Mouse (Mus musculus) liver, embryonic 11.5 days (tissue): ENCODE measurements around the gene Gm5741. TPM values are rescaled to one million over a fixed set of nuclear protein-coding genes. Genes with fewer than 3 reads are reported as not detected.

Source experiments
- ATAC-seq: fragments of 200-750 bp; cut with Nextera tagmentation; replicated peaks from 2 replicates; pipeline ENCODE4 v1.8.0; 2017; ENCODE audit warnings: moderate number of reproducible peaks, mild to moderate bottlenecking, moderate TSS enrichment, moderate library complexity; ENCODE audit not compliant: low FRiP score
- DNase-seq: peaks from one replicate; pipeline ENCODE4 v3.0.0-alpha.2; 2017; ENCODE audit warnings: low spot score
- H3K27ac ChIP-seq: fragments of 300-500 bp; sonication (generic); 2 replicates; pipeline ENCODE4 v1.5.1; 2014; ENCODE audit warnings: mild to moderate bottlenecking, low read depth, low read length, control low read depth
- H3K27me3 ChIP-seq: fragments of 300-500 bp; sonication (generic); replicated peaks from 2 replicates; pipeline ENCODE4 v1.6.1; 2014; ENCODE audit warnings: low read length, mixed read lengths; ENCODE audit not compliant: control insufficient read depth, insufficient read depth
- H3K36me3 ChIP-seq: fragments of 300-500 bp; sonication (generic); 2 replicates; pipeline ENCODE4 v1.6.1; 2014; ENCODE audit warnings: mild to moderate bottlenecking, low read length, moderate library complexity, mixed read lengths; ENCODE audit not compliant: control insufficient read depth, insufficient read depth
- H3K4me1 ChIP-seq: fragments of 300-500 bp; sonication (generic); replicated peaks from 2 replicates; pipeline ENCODE4 v1.6.1; 2014; ENCODE audit warnings: low read length, mixed read lengths; ENCODE audit not compliant: control insufficient read depth, insufficient read depth
- H3K4me2 ChIP-seq: fragments of 300-500 bp; sonication (generic); 2 replicates; pipeline ENCODE4 v1.6.1; 2014; ENCODE audit warnings: mild to moderate bottlenecking, control low read depth, moderate library complexity
- H3K4me3 ChIP-seq: fragments of 300-500 bp; sonication (generic); 2 replicates; pipeline ENCODE4 v1.5.1; 2014; ENCODE audit warnings: low read depth, low read length, control low read depth
- H3K9ac ChIP-seq: fragments of 300-500 bp; sonication (generic); 2 replicates; pipeline ENCODE4 v1.6.1; 2014; ENCODE audit warnings: low read depth, low read length, control low read depth
- H3K9me3 ChIP-seq: fragments of 300-500 bp; sonication (generic); 2 replicates; pipeline ENCODE4 v1.6.1; 2016; ENCODE audit warnings: low read length, inconsistent platforms, mixed read lengths; ENCODE audit not compliant: control insufficient read depth
- WGBS: fragments of 180-500 bp; shearing (Covaris S2); extraction: QIAGEN DNeasy Blood & Tissue Kit; methylation state at CpG from one replicate; pipeline ENCODE4 v1.1.7; 2014; 5-methylcytosine and 5-hydroxymethylcytosine counted together
- polyA plus RNA-seq: library from polyadenylated mRNA; unstranded; fragments of >200 nt; fragmentation: Nextera tagmentation; extraction: Ambion mirVana; gene quantifications from 2 replicates; pipeline ENCODE4 v1.2.1, GENCODE M21; 2014

The Gm5741 gene
- polyA plus RNA-seq, 1 experiment from 2014 or later = not detected

DNA sequence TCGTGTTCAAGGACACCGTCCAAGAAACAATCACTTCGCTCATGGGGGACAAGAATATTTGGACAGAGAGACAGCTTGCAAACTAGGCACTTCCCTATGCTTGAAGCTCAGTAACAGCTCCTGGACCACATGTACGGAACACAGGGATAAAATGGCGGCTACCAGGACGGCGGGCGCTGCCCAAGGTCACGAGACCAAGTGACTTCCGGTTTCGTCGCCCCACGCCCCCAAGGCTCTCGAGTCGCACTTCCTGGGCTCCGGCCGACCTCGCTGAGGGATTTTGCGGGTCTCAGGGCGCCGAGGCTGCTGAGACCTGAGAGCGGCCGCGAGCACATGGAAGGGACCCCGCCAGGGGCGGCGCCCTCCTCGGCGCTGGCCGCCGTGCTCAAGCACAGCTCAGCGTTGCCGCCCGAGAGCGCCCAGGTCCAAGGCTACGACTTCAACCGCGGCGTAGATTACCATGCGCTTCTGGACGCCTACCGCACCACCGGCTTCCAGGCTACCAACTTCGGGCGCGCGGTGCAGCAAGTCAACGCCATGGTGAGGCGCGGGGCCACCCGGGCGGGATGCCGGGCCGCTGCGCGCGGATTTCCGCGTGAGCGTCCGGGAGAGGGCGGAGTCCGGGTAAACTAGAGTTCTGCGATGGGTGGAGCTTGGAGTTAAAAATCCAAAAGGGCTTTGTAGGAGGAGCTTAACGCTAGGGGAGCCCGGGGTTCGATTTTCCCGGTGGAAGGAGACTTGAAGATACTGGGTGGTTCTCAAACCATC is 3.9 kb upstream of the Gm5741 start, which contains the start of gene Dhps:
Dhps (plus strand) TSS at position 244 of the 768 bp plus-strand sequence.
- WGBS = under 1% methylated on average over 68 of the region's 68 CpGs

DNA sequence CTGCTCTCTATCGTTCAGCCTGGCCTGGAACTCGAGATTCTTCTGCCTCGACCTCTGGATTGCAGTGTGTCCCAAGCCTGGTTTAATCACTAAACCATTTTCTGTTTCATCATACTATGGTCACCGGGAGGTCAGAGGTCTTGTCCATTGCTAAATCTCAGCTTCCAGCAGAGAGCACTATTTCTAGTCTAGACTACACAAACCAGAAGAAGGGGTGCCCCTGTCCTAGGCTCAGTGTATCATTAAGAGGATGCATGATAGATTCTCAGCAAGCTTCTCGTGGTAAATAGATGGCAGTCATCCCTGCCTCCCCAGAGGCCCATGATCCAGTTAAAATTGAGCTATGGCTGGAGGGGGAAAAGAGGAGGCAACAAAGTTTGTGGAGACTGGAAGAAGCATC is 3.3 kb upstream of the Gm5741 start:
- H3K4me1 ChIP-seq = peaks cover 22% of the 10 kb centered on the region

More for the DNA sequence above, 3.9 kb upstream of the Gm5741 start, which contains the start of gene Dhps:
- H3K27me3 ChIP-seq = no peaks in the 10 kb centered on the region
- DNase-seq = peak; percentile 84
- peak within 1 kb of the TSS; percentile 90 for H3K27ac ChIP-seq
- peak within 1 kb of the TSS; percentile 70 for H3K4me3 ChIP-seq
- H3K4me2 ChIP-seq = peak within 1 kb of the TSS; percentile 94
- peak within 1 kb of the TSS; percentile 82 for H3K9ac ChIP-seq
- ATAC-seq = peak; percentile 85
- H3K4me1 ChIP-seq = peaks cover 28% of the 10 kb centered on the region
- no peaks in the 10 kb centered on the region for H3K9me3 ChIP-seq
- peaks cover 32% of the 10 kb centered on the region for H3K36me3 ChIP-seq

DNA sequence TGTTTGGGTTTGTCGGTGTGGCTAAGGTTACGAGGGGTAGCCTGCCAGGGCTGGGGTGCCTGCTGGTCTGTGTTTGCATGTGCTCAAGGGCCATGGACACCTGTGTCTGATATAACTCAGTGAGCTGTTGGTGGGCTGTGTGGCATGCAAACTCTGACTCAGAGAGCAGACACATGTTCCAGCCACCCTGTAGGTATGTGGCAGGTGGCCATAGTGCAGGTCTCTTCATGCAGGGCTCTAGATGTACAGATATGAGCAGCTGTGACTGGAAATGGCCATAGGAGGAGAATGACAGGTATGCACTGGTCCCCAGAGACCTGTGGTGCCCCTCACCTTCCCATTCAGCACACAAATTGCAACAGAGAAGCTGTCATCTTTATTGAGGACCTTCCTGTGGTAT is 627 bp downstream of the Gm5741 start:
- Histone ChIP-seq H3K27ac (no peak overlapping the region), H3K4me2 (no peak overlapping the region), H3K4me1 (peaks cover 2% of the 10 kb centered on the region), H3K9ac (no peak overlapping the region), H3K36me3 (peaks cover 5% of the 10 kb centered on the region; the same call in 1 of the 2 replicates), H3K9me3 (no peaks in the 10 kb centered on the region), H3K4me3 (no peak overlapping the region), H3K27me3 (no peaks in the 10 kb centered on the region)
- WGBS = 95% methylated on average over 2 of the region's 2 CpGs
- ATAC-seq (no peak), DNase-seq (no peak)

More for the DNA sequence above, 3.3 kb upstream of the Gm5741 start:
- peak overlapping the region; percentile 82 for H3K9ac ChIP-seq
- DNase-seq (no peak), ATAC-seq (0 out of 2 replicates have a peak, but pooled peaks have one; percentile 11)
- H3K4me2 ChIP-seq = peak overlapping the region; percentile 94
- 71% methylated on average over 5 of the region's 5 CpGs for WGBS
- peaks cover 28% of the 10 kb centered on the region for H3K36me3 ChIP-seq
- H3K9me3 ChIP-seq = no peaks in the 10 kb centered on the region
- H3K4me3 ChIP-seq = peak overlapping the region; percentile 70
- no peaks in the 10 kb centered on the region for H3K27me3 ChIP-seq
- H3K27ac ChIP-seq = peak overlapping the region; percentile 90

DNA sequence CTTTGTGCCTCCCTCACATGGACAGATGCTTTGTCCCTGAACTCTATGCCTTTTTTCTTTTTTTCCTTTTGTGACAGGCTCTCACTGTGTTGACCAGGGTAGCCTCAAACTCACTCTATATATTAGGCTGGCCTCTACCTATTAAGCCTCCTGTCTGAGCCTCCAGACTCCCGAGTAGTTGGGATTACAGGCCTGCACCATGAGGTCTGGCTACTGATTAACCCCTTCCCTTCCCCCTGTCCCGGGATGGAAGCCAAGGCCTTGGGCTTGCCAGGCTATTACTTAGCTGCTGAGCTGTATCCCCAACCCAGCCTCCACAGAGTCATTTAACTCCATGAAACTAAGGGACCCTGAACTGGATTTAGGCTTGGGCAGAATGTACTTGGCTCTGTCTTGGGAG is 2.6 kb downstream of the Gm5741 start:
- H3K36me3 ChIP-seq = peaks cover 5% of the 10 kb centered on the region; the same call in 1 of the 2 replicates
- peaks cover 11% of the 10 kb centered on the region for H3K4me1 ChIP-seq
- H3K27ac ChIP-seq = peak overlapping the region; percentile 21; the same call in 1 of the 2 replicates
- 44% methylated on average over 2 of the region's 2 CpGs for WGBS
- ATAC-seq (no peak), DNase-seq (no peak)
- H3K4me2 ChIP-seq = no peak overlapping the region
- H3K27me3 ChIP-seq = no peaks in the 10 kb centered on the region
- no peaks in the 10 kb centered on the region for H3K9me3 ChIP-seq
- H3K4me3 ChIP-seq = no peak overlapping the region
- H3K9ac ChIP-seq = no peak overlapping the region; the same call in 1 of the 2 replicates

- WGBS = 94% methylated on average over 4 of the region's 4 CpGs
- Histone ChIP-seq H3K36me3 (peaks cover 6% of the 10 kb centered on the region; the same call in 1 of the 2 replicates), H3K4me3 (no peak overlapping the region), H3K9ac (no peak overlapping the region), H3K4me2 (no peak overlapping the region), H3K27ac (no peak overlapping the region), H3K4me1 (peaks cover 11% of the 10 kb centered on the region), H3K27me3 (no peaks in the 10 kb centered on the region), H3K9me3 (no peaks in the 10 kb centered on the region)
- no peak for ATAC-seq
- no peak for DNase-seq
These were observed 5.2 kb downstream of the Gm5741 start for GRCm38 (mm10) chr8:85062603-85063002.

- Histone ChIP-seq H3K27me3 (no peaks in the 10 kb centered on the region), H3K27ac (peak within 1 kb of the TSS; percentile 2; the same call in 1 of the 2 replicates), H3K36me3 (peaks cover 16% of the 10 kb centered on the region), H3K9ac (peak within 1 kb of the TSS; percentile 70), H3K4me1 (peaks cover 11% of the 10 kb centered on the region; the same call in 1 of the 2 replicates), H3K4me2 (peak within 1 kb of the TSS; percentile 98), H3K4me3 (peak within 1 kb of the TSS; percentile 91), H3K9me3 (no peaks in the 10 kb centered on the region)
- WGBS = under 1% methylated on average over 52 of the region's 53 CpGs
- ATAC-seq (peak; percentile 85), DNase-seq (peak; percentile 89)
These were observed 7.7 kb downstream of the Gm5741 start, which contains the start of gene Fbxw9 for GRCm38 (mm10) chr8:85059879-85060616. Gene Fbxw9 (plus strand): TSS chr8:85060055.

DNA sequence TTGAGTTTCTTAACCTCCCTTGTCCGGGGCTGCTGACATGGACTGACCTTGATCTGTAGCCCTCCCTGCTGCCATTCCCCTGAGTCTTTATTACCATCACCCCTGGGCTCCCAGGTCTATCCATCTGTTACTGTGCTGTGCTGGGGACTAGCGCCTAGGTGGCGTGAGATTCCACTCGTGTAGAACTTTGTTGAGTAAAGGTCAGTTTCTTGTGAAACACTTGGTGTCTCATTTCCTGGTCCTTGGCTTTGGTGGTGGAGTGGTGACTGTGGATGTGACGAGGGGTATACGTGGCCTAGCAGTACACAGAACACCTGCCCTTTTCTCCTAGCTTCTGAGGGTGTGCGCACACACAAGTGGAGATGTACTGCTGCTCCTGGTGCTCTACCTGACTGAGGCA is 10.4 kb downstream of the Gm5741 start:
- Histone ChIP-seq H3K9me3 (no peaks in the 10 kb centered on the region), H3K4me1 (peaks cover 8% of the 10 kb centered on the region; the same call in 1 of the 2 replicates), H3K9ac (no peak overlapping the region), H3K27ac (no peak overlapping the region), H3K36me3 (peaks cover 41% of the 10 kb centered on the region), H3K27me3 (no peaks in the 10 kb centered on the region), H3K4me2 (no peak overlapping the region), H3K4me3 (no peak overlapping the region)
- ATAC-seq (no peak), DNase-seq (no peak)
- WGBS = 80% methylated on average over 7 of the region's 7 CpGs

DNA sequence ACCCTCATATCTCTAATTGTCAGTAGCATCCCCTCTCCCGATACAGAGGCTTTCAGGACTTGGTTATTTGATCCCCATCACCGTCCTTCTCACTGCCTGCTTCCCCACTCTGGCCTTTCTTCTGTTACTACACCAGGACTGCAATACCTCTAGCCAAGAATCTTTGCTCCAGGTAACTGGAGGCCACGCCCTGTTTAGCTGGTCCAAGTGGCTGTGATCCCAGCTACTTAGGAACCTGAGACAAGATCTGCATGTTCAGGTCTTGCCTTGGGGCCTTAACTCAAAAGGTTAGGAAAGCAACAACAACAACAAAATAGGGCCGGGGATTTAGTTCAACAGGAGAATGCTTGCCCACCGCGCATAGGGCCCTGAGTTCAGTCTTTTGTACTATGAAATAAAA is 24.2 kb downstream of the Gm5741 start:
- Histone ChIP-seq H3K27ac (no peak overlapping the region), H3K4me3 (no peak overlapping the region), H3K4me1 (peaks cover 8% of the 10 kb centered on the region), H3K36me3 (peaks cover 78% of the 10 kb centered on the region), H3K9me3 (no peaks in the 10 kb centered on the region), H3K4me2 (no peak overlapping the region), H3K27me3 (no peaks in the 10 kb centered on the region), H3K9ac (no peak overlapping the region)
- WGBS = 89% methylated on average over 6 of the region's 6 CpGs
- DNase-seq (no peak), ATAC-seq (no peak)
